Mouse (Mus musculus) megakaryocyte progenitor cell, adult 5-6 weeks (primary cell): Measurements from ENCODE around the gene Inpp5f. TPM values are rescaled to one million over a fixed set of nuclear protein-coding genes. Genes with fewer than 3 reads are reported as not detected.

ENCODE experiments used
- ATAC-seq: replicated peaks from 2 replicates; pipeline ENCODE4 v1.8.0; 2016; ENCODE audit warnings: mild to moderate bottlenecking, moderate TSS enrichment, inconsistent platforms; ENCODE audit not compliant: poor library complexity
- total RNA-seq, 2 experiments: library from RNA; stranded (forward) in 1 of 2; stranded (reverse) in 1 of 2; fragments of 157-497, 149-512 nt in 1 of 2; fragments of 200-1000 nt in 1 of 2; gene quantifications; 2 replicates each; pipeline versions ENCODE4 v1.2.3 to v1.2.4; 2015 to 2017

Inpp5f gene
- total RNA-seq, 2 experiments from 2014 or later = 8.8 to 9.8 TPM

GRCm38 (mm10) chr7:128642386-128642785 lies 31.3 kb downstream of the Inpp5f start:
- ATAC-seq = no peak

GRCm38 (mm10) chr7:128656970-128657369 lies 45.8 kb downstream of the Inpp5f start:
- no peak for ATAC-seq

GRCm38 (mm10) chr7:128663906-128664305 lies 52.8 kb downstream of the Inpp5f start:
- no peak for ATAC-seq

- ATAC-seq = no peak
These were observed 53.8 kb downstream of the Inpp5f start for GRCm38 (mm10) chr7:128664861-128665377.

GRCm38 (mm10) chr7:128667788-128668187 lies 56.7 kb downstream of the Inpp5f start:
- no peak for ATAC-seq

GRCm38 (mm10) chr7:128668831-128669230 lies 57.7 kb downstream of the Inpp5f start:
- ATAC-seq = no peak

GRCm38 (mm10) chr7:128671952-128672351 lies 60.8 kb downstream of the Inpp5f start:
- peak; percentile 70 for ATAC-seq

GRCm38 (mm10) chr7:128672408-128673010 lies 61.4 kb downstream of the Inpp5f start:
- peak; percentile 96 for ATAC-seq

GRCm38 (mm10) chr7:128678546-128678945 lies 67.4 kb downstream of the Inpp5f start:
- ATAC-seq = no peak

GRCm38 (mm10) chr7:128687821-128688564 lies 76.9 kb downstream of the Inpp5f start:
- ATAC-seq = peak; percentile 75

- ATAC-seq = no peak
These were observed 78.2 kb downstream of the Inpp5f start for GRCm38 (mm10) chr7:128689347-128689746.

GRCm38 (mm10) chr7:128690070-128690469 lies 78.9 kb downstream of the Inpp5f start:
- peak; percentile 85 for ATAC-seq

- no peak for ATAC-seq
These were observed 79.7 kb downstream of the Inpp5f start for GRCm38 (mm10) chr7:128690796-128691195.

- ATAC-seq = no peak
These were observed 81.0 kb downstream of the Inpp5f start for GRCm38 (mm10) chr7:128692163-128692562.

- peak; percentile 49; the same call in 1 of the 2 replicates for ATAC-seq
These were observed 83.7 kb downstream of the Inpp5f start for GRCm38 (mm10) chr7:128694848-128695247.

- ATAC-seq = 0 out of 2 replicates have a peak, but pooled peaks have one; percentile 39
These were observed 88.8 kb downstream of the Inpp5f start for GRCm38 (mm10) chr7:128699959-128700358.

GRCm38 (mm10) chr7:128705735-128706134 lies 94.6 kb downstream of the Inpp5f start:
- peak; percentile 97 for ATAC-seq

- no peak for ATAC-seq
These were observed 106.9 kb downstream of the Inpp5f start for GRCm38 (mm10) chr7:128717991-128718390.

GRCm38 (mm10) chr7:128724761-128725160 lies 113.6 kb downstream of the Inpp5f start:
- peak; percentile 96 for ATAC-seq

- ATAC-seq = no peak
These were observed 114.1 kb downstream of the Inpp5f start for GRCm38 (mm10) chr7:128725189-128725588.

GRCm38 (mm10) chr7:128726999-128727398 lies 115.9 kb downstream of the Inpp5f start:
- no peak for ATAC-seq

GRCm38 (mm10) chr7:128727701-128728100 lies 116.6 kb downstream of the Inpp5f start:
- ATAC-seq = no peak
